Mouse (Mus musculus) testis, adult 2 months (tissue): ENCODE measurements at regions not wholly inside any gene's neighbourhood (a gene's known extent, or its start where the extent isn't known, plus 50 kb on each side); places are given as distances from the start of the nearest gene placed in this dataset.

Source experiments
- CTCF ChIP-seq: fragments of 200-500 bp; IDR thresholded peaks from 2 replicates; pipeline ENCODE4 v1.5.1; 2012; ENCODE audit warnings: low read depth, mild to moderate bottlenecking, inconsistent platforms, low read length, moderate library complexity; ENCODE audit not compliant: control insufficient read depth, insufficient read depth, insufficient replicate concordance
- POLR2A ChIP-seq: fragments of 200-500 bp; IDR thresholded peaks from 2 replicates; pipeline ENCODE4 v1.6.1; 2012; ENCODE audit warnings: low read depth, mild to moderate bottlenecking, inconsistent platforms, low read length, moderate library complexity; ENCODE audit not compliant: control insufficient read depth

DNA sequence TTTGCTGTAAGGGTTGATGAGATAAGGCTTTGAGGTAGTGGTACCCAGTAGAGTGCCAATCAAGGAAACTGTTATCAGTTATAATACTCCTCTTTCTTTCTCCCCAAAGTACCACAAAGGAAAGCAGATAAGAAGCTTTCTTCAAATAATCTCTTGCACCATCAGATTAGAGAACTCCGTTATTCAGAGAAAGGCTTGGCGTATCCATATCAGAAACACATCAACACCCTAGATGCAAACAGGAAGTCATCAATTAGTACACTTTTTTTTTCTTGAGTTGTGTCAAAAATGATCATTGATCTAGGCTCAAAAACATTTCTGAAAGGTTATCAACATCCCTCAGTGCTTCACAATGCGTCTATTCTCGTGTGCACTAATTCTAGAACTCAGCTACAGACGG, 124.6 kb downstream of the Icos start:
- no peak for TF ChIP-seq CTCF
- no peak for TF ChIP-seq POLR2A
